Mouse (Mus musculus) subcutaneous adipose tissue, adult 2 months (tissue): ENCODE measurements around the gene Stx4a. TPM values are rescaled to one million over a fixed set of nuclear protein-coding genes. Genes with fewer than 3 reads are reported as not detected.

Experiments
- polyA plus RNA-seq: library from polyadenylated mRNA; depleted of rRNA; stranded (reverse); fragments of >200 nt; gene quantifications from 2 replicates; pipeline ENCODE4 v1.2.3, GENCODE M21; 2012; ENCODE audit warnings: low replicate concordance; rRNA removed

Gene Stx4a
- 93.0 and 101 TPM in 2 replicates for polyA plus RNA-seq

DNA sequence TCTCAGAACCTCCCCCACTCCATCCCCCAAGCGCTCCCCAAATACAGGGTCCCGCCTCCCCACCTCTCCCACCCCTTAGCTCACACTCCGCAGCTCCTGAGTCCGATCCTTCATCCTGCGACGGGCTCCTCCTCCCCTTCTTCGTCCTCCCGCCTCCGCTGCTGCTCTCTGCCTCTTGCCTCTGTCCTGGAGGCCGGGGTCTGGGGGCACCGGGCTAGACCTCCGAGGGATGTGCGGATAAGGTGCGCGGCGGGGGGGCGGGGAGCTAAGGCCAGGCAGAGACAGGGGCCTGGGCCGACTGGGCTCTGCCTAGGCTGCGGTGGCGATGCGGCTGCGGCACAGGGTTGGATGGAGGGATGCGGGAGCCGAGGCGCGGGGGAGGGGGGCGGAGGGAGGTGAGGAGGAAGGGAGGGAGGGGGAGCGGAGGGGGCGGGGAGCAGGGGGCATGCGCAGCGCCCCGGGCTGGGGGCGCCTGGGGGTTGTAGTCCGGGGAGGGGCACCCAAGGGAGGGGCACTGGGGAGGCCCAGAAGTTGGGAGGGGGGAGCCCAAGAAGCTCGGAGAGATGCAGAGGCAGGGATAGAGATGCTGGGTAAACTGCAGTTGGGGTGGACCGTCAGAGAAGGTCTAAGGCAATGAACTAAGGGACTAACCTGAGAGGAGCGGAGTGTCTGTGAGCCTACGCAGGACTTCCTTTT lies at the start of gene Stx4a, which contains the start of gene Stx1b:
Stx4a (plus strand) TSS at position 119 of the 696 bp plus-strand sequence.
Stx1b (minus strand) TSS at position 374 of the 696 bp plus-strand sequence.

DNA sequence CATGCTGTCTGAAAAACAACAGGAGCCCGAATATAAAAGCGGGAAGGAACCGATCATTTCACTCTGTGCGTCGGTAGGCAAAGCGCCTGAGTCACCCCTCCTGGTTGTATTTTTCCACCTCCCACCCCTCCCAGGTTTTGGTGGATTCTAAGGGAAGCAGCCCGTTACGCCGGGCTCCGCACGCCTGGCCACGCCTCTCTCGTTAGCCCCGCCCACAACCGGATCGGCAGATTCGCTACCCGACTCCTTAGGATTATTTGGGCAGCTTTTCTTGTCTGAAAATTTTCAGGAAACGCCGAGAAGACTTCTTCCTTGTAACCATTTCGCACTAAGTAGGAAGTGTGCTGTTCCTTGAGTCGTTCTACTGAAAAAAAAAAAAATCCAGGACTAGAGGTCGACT lies 47.7 kb upstream of the Stx4a start, which contains the start of gene Setd1a:
Setd1a (plus strand) TSS at position 245 of the 400 bp plus-strand sequence.

DNA sequence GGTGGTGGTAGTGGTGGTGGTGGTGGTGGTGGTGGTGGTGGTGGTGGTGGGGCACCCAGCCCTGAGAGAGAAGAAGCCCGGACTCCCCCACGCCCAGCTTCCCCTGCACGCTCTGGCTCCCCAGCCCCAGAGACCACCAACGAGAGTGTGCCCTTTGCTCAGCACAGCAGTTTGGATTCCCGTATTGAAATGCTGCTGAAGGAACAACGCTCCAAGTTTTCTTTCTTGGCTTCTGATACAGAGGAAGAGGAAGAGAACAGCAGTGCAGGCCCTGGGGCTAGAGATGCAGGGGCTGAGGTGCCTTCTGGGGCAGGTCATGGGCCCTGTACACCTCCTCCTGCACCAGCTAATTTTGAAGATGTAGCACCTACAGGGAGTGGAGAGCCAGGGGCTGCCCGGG lies 38.8 kb upstream of the Stx4a start, which contains the start of gene Gm49388:
Gm49388 (plus strand) TSS at position 301 of the 400 bp plus-strand sequence.

DNA sequence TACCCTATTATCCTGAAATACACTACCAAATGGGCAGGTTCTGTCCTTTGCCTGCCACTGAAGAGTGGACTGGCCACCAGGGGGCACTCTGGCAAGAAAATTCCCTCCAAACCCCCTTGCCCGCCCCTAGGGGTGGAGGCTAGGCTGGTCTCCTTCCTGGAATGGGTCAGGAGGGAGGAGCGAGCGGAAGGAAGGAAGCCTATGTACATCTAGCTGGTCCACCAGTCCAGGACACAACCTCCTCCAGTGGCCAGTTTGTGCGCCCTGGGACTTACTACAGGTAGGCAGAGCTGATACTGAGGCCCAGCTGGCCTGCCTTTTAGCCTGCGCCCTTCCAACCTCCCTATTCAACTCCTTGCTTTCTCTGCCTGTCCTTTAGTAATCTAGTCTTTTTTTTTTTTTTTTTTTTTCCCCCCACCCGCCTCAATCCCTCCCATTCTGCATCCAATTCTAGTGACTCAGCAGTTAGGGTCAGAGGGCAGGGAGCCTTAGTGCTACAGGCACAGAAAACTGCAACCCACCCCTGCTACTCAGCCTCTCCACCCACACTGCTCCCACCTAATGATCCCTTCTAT lies 23.6 kb upstream of the Stx4a start, which contains the start of gene Hsd3b7:
Hsd3b7 (plus strand) TSS at position 170 of the 575 bp plus-strand sequence.

DNA sequence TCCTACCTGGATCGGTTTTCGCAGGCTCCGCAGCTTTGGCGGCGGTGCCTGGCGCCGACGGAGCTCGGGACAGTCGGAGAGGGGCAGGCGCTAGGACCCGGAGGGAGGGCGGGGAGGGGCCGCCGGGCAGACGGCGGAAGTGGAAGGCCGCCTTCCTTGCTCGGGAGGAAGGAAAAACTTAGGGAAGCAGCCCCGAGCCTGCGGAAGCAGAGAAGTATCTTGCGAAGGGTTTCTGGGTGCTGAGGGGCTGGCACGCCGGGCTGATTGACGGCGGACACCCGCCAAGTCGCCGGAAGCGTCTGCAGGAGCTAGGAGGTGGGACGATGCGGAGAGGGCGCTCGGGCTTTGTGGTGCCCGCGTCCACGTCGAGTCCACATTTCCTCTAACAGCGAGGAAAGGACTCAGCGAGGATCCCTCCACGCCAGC lies 52.0 kb downstream of the Stx4a start, which contains the start of gene Zfp646:
Zfp646 (plus strand) TSS at position 181 of the 426 bp plus-strand sequence.

DNA sequence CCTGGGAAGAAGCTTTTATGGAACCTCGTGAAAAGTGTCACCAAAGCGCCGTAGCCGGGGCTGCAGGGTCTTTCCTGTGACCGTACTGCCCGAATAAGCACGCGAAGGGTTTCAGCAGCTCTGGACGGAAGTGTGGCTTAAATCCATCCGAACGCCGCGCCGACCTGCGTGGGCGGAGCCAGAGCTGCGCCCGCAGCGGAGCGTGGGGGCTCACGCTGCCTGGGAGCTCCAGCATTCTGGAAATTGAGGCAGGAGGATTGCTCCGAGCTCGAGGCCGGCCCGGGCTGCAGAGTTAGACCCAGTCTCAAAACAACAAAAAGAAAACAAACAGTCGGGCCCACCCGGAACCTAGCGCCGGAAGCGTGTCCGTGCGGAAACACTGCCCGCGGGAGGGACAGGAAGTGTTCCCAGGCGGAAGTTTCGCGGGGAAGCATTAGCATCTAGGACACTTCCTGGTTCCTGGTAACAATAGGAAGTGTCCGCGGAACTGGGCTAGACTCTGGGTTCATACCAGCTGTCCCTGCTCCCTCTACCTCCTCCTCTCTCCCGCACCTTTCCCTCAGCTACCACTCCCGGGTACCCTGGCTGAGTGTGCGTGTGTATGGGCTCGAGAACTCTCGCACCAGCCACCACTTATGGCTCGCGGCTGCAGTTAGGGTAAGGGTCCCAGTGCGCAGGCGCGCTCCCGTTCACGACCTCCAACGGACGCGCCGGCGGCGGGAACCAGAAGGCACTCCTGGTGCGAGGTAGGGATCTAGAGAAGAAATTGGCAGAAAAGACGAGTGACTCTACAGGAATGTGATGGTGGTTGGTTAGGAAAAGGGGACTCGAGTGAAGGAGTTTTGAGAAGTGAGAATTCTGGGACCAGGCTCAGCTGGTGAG lies 52.6 kb downstream of the Stx4a start, which contains the start of gene Zfp668:
Zfp668 (minus strand) TSS at position 362 of the 882 bp plus-strand sequence.

DNA sequence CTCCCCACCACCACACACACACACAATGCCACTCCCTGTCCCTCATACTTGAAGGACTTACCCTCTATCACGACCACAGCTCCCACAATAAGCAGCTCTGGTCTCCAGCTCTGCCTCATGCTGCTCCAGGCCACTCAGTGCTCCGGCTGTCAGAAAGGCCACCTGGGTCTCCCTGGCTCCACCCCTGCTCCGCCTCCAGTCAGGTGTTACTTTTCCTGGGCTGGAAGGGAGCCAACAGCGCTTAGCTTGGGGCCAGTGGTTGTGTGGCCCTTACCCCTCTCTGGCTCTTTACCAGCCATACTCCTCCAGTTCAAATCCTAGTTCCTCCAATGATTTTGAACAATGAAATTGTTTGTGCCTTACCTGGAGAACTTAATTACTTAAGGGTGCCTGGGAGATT lies 66.7 kb downstream of the Stx4a start, which contains the start of gene Prss53:
Prss53 (minus strand) TSS at position 173 of the 400 bp plus-strand sequence.

DNA sequence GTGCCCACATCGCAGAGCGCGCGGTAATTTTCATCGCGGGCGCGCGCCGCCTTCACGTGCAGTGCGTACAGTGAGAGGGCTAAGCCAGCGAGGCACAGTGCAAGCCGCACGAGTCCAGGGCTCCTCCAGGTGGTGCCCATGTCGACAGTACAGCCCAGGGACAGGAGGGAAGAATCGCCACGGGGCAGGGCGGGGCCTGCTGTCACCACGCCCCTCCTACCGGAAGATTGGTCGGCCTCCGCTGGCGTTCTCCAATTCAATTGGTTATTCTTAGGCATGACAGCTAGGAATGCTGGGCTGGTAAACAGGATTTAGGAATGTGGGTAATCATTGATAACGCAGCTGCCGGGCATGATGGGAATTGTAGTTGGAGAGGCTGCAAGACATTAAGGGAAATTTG lies 71.3 kb downstream of the Stx4a start, which contains the start of the genes Gm21974 and Vkorc1:
Gm21974 (minus strand) TSS at position 13 of the 400 bp plus-strand sequence.
Vkorc1 (minus strand) TSS at position 176 of the 400 bp plus-strand sequence.

Other genes starting within 250 kb of the Stx4a start
- 7.2 and 7.9 TPM in 2 replicates for gene Ccdc189, start 235.7 kb upstream of the Stx4a start, polyA plus RNA-seq
- 26.1 and 45.6 TPM in 2 replicates for gene Rnf40, start 235.5 kb upstream of the Stx4a start, polyA plus RNA-seq
- gene Zfp629, start 208.5 kb upstream of the Stx4a start, polyA plus RNA-seq: 8.4 and 24.5 TPM in 2 replicates
- 15.7 and 47.8 TPM in 2 replicates for gene Bcl7c, start 115.4 kb upstream of the Stx4a start, polyA plus RNA-seq
- gene Ctf1, start 111.6 kb upstream of the Stx4a start, polyA plus RNA-seq: 7.2 and 19.4 TPM in 2 replicates
- 0.06 TPM in 1 of 2 replicates, not detected in the other for gene Ctf2, start 92.1 kb upstream of the Stx4a start, polyA plus RNA-seq
- gene Fbxl19, start 79.8 kb upstream of the Stx4a start, polyA plus RNA-seq: 14.2 and 40.4 TPM in 2 replicates
- 41.3 and 59.8 TPM in 2 replicates for gene Orai3, start 54.5 kb upstream of the Stx4a start, polyA plus RNA-seq
- gene Setd1a, start 47.6 kb upstream of the Stx4a start, polyA plus RNA-seq: 9.2 and 15.6 TPM in 2 replicates
- not detected in 2 replicates for gene Gm49388, start 38.7 kb upstream of the Stx4a start, polyA plus RNA-seq
- 116 and 139 TPM in 2 replicates for gene Hsd3b7, start 23.7 kb upstream of the Stx4a start, polyA plus RNA-seq
- gene Stx1b, start 255 bp downstream of the Stx4a start, polyA plus RNA-seq: 26.2 and 31.8 TPM in 2 replicates
- 12.4 and 27.7 TPM in 2 replicates for gene Zfp646, start 51.9 kb downstream of the Stx4a start, polyA plus RNA-seq
- gene Zfp668, start 52.5 kb downstream of the Stx4a start, polyA plus RNA-seq: 4.4 and 8.0 TPM in 2 replicates
- gene Prss53, start 66.7 kb downstream of the Stx4a start, polyA plus RNA-seq: 3.2 and 5.8 TPM in 2 replicates
- not detected in 2 replicates for gene Gm21974, start 71.2 kb downstream of the Stx4a start, polyA plus RNA-seq
- 258 and 271 TPM in 2 replicates for gene Vkorc1, start 71.3 kb downstream of the Stx4a start, polyA plus RNA-seq
- gene Bckdk, start 79.8 kb downstream of the Stx4a start, polyA plus RNA-seq: 153 and 162 TPM in 2 replicates
- 17.5 and 22.7 TPM in 2 replicates for gene Kat8, start 88.2 kb downstream of the Stx4a start, polyA plus RNA-seq
- 0.29 and 50.1 TPM in 2 replicates for gene Prss8, start 105.8 kb downstream of the Stx4a start, polyA plus RNA-seq
- gene Prss36, start 122.4 kb downstream of the Stx4a start, polyA plus RNA-seq: 27.9 and 44.9 TPM in 2 replicates
- gene Fus, start 143.2 kb downstream of the Stx4a start, polyA plus RNA-seq: 242 and 409 TPM in 2 replicates
- 16.0 and 64.4 TPM in 2 replicates for gene Pycard, start 169.6 kb downstream of the Stx4a start, polyA plus RNA-seq
- gene Trim72, start 179.7 kb downstream of the Stx4a start, polyA plus RNA-seq: 0.24 and 0.90 TPM in 2 replicates
- gene Itgam, start 238.3 kb downstream of the Stx4a start, polyA plus RNA-seq: 22.6 and 22.9 TPM in 2 replicates
- 0.04 and 0.09 TPM in 2 replicates for gene Gm49368, start 238.4 kb downstream of the Stx4a start, polyA plus RNA-seq